Mouse (Mus musculus): ENCODE data around the gene Cnot8.

The Cnot8 gene

DNA sequence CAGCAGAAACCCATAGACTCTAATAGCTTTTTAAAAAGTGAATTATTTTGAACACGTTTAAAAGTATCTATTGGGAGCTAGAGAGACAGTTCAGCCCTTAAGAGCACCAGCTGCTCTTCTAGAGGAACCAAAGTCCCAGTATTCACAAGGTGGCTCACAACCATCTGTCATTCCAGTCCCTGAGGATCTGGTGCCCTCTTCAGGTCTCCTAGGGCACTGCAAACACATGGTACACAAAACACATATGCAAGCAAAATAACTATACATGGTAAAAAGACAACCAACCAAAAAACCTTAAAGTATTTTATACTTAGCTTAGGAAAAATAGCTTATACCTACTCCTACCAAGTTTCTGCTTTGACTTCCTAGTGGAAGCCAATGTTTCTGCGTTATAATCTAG is 61.1 kb downstream of the Cnot8 start:
- peak in 1 of 2 experiments; percentile 28 for DNase-seq (ENCODE audit: low spot score in 2 of 2)

DNA sequence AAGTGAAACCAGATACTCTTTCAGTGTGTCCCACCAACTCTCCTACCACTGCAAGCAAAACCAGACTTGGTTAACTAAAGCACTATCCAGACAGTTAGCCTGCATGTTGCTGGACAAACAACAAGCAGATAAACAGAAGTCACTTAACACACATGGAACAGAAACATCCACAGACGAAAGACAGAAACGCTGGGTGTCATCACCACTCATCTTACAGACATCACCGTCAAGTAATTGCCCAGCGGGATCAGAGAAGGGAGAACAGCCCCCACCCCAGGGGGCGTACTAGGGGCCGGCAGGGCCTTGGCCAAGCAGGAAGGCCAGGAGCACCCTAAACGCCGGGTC is 63.8 kb downstream of the Cnot8 start:
- DNase-seq (ENCODE audit: low spot score in 2 of 2): no peak

Data from thymus, postnatal 10 days (tissue).